Mouse (Mus musculus) lung, adult 2 months (tissue): ENCODE measurements around the gene Coro6.

Source experiments
- CTCF ChIP-seq: fragments of 200-500 bp; IDR thresholded peaks from 2 replicates; pipeline ENCODE4 v1.5.1; 2011; ENCODE audit warnings: mild to moderate bottlenecking, low read length, control low read depth; ENCODE audit not compliant: insufficient read depth
- POLR2A ChIP-seq: fragments of 200-500 bp; IDR thresholded peaks from 2 replicates; pipeline ENCODE4 v1.6.1; 2011; ENCODE audit warnings: low read depth, mild to moderate bottlenecking, control low read depth, low read length, borderline replicate concordance; ENCODE audit errors: extremely low read depth

- TF ChIP-seq CTCF (no peak), POLR2A (no peak)
Measured at GRCm38 (mm10) chr11:77441020-77441419, 21.2 kb upstream of the Coro6 start.
